Mouse (Mus musculus) MEL (cell line): ENCODE measurements around the gene Rbfox3.

ENCODE experiments used
- CTCF ChIP-seq, 3 experiments: IDR thresholded peaks in 2 of 3; conservative IDR thresholded peaks in 1 of 3; 2 replicates each; pipeline ENCODE4 v1.5.1; 2011 to 2012; ENCODE audit warnings: low read length in 3 of 3, low read depth in 2 of 3, mild to moderate bottlenecking in 2 of 3, improper control_type of control experiment in 1 of 3, inconsistent platforms in 1 of 3, mixed read lengths in 1 of 3, moderate library complexity in 1 of 3; ENCODE audit not compliant: control insufficient read depth in 1 of 3, insufficient read depth in 1 of 3, poor library complexity in 1 of 3, severe bottlenecking in 1 of 3
- EP300 ChIP-seq, 2 experiments: IDR thresholded peaks; 2 replicates each; pipeline ENCODE4 v1.6.1; 2011; ENCODE audit warnings: improper control_type of control experiment in 2 of 2, low read length in 2 of 2, low read depth in 1 of 2, mild to moderate bottlenecking in 1 of 2
- GATA1 ChIP-seq: IDR thresholded peaks from 2 replicates; pipeline ENCODE4 v1.6.1; 2011; ENCODE audit warnings: low read depth, low read length, improper control_type of control experiment
- MAX ChIP-seq: IDR thresholded peaks from 2 replicates; pipeline ENCODE4 v1.6.1; 2011; ENCODE audit warnings: low read length, improper control_type of control experiment
- NELFE ChIP-seq: IDR thresholded peaks from 2 replicates; pipeline ENCODE4 v1.6.1; 2011; ENCODE audit warnings: low read depth, low read length, improper control_type of control experiment
- POLR2A ChIP-seq, 2 experiments: IDR thresholded peaks; 2 replicates each; pipeline ENCODE4 v1.6.1; 2011 to 2012; ENCODE audit warnings: low read length in 2 of 2, mild to moderate bottlenecking in 2 of 2, control low read depth in 1 of 2, improper control_type of control experiment in 1 of 2, low read depth in 1 of 2, moderate library complexity in 1 of 2; ENCODE audit not compliant: control insufficient read depth in 1 of 2, insufficient read depth in 1 of 2, poor library complexity in 1 of 2
- RAD21 ChIP-seq: IDR thresholded peaks from 2 replicates; pipeline ENCODE4 v1.6.1; 2011; ENCODE audit warnings: mild to moderate bottlenecking, low read depth, low read length, improper control_type of control experiment
- ZKSCAN1 ChIP-seq: IDR thresholded peaks from 2 replicates; pipeline ENCODE4 v1.6.1; 2012; ENCODE audit warnings: low read depth, mild to moderate bottlenecking, inconsistent platforms, low read length, improper control_type of control experiment, moderate library complexity

DNA sequence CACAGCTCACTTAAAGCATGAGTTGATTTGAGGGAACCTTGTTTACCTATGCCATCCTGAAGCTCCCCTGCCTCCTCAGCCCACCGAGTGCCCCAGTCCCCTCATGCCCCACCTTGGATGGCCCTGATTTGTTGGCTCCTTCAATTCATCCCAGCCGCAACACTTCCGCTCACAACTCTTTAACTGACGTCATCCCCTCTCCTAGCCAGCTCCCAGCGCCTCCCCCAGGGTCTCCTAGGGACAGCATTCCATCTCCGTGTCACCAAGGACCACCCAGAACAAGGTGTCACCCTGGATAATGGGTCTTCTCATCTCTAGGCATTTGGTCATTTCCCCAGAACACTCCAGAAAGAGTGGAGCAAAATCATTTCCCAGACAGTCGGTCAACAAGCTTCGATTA is 188.2 kb downstream of the Rbfox3 start:
- TF ChIP-seq EP300 (IDR thresholded peaks at IDR 0.05; ENCODE audit: low read depth in 1 of 2, low read length in 2 of 2) (no peak), MAX (no peak), GATA1 (no peak), RAD21 (no peak), POLR2A (IDR thresholded peaks at IDR 0.05; ENCODE audit: control insufficient read depth in 1 of 2, insufficient read depth in 1 of 2, low read depth in 1 of 2, low read length in 2 of 2, poor library complexity in 1 of 2) (no peak), ZKSCAN1 (no peak), CTCF (IDR thresholded peaks at IDR 0.05 in 2 of 3, conservative IDR thresholded peaks at IDR 0.05 in 1 of 3; ENCODE audit: control insufficient read depth in 1 of 3, insufficient read depth in 1 of 3, low read depth in 2 of 3, low read length in 3 of 3, poor library complexity in 1 of 3, severe bottlenecking in 1 of 3) (no peak), NELFE (no peak)
